Mouse (Mus musculus) kidney, adult 9 months (tissue): ENCODE data around the gene 9030624G23Rik.
A peak's percentile ranks its signal among the peaks of the same experiment; 100 is the strongest.
"Not testable (repeated sequence)": the region's sequence is repeated elsewhere in the genome, so short reads cannot be mapped to it uniquely, and the experiment has no call there.

Source experiments
- DNase-seq: peaks from one replicate; pipeline ENCODE4 v3.0.0; 2022

9030624G23Rik gene

GRCm38 (mm10) chr12:24097108-24097520 is at the start of gene 9030624G23Rik:
Gene 9030624G23Rik (minus strand): TSS chr12:24097246.
- DNase-seq: peak; percentile 38

- not testable (repeated sequence) for DNase-seq
Measured at GRCm38 (mm10) chr12:24083096-24083495, 13.9 kb downstream of the 9030624G23Rik start.
